ENCODE assay signal across 10 mouse cellular contexts in the genomic region with DNA sequence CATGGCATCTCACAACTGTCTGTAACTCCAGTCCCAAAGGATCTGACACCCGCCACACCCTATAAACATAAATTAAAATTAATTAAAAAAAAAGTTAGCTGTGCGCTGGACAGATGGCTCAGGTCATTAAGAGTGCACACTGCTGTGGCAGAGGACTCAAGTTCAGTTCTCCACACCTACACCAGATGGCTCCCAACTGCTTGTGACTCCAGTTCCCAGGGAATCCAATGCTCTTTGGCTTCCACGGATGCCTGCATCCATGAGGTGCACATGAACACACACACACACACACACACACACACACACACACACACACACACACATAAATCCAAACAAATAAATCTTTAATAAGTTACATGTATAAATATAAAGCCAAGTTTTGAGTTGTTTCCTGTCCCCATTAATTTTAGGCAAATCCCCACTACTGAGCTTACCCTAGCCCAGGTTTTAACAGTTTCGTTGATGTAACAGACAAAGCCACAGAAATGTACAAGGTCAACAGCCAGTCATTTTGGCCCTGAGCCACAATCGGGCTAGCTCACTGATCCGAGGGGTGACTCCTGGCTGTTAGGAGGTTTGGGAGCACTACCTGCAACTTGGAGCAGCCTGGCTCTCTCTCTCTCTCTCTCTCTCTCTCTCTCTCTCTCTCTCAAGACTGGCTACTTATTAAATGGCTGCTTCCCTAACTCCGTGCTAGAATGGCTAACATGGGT. TPM values are rescaled to one million over a fixed set of nuclear protein-coding genes. Genes with fewer than 3 reads are reported as not detected.
DNase-seq lines count a peak whose midpoint lies in the region; ATAC-seq and TF ChIP-seq lines count a peak whose summit lies in the region.
"Had no signal": no experiment of that assay in that cellular context is flagged by ENCODE, and none has a peak within 500 bp of the region (broad histone marks: within the 10 kb centered on the region; RNA-seq: fewer than 3 reads in every experiment).

No protein-coding gene starts in this region.

- no peaks in the 10 kb centered on the region for H3K27me3 ChIP-seq in forebrain, embryonic 12.5 days
- no peaks in the 10 kb centered on the region for H3K27me3 ChIP-seq in forebrain, embryonic 10.5 days (ENCODE audit: poor library complexity, severe bottlenecking)
- H3K27me3 ChIP-seq in kidney, embryonic 15.5 days, result no peaks in the 10 kb centered on the region
- no peaks in the 10 kb centered on the region for H3K27me3 ChIP-seq in midbrain, embryonic 16.5 days (ENCODE audit: control insufficient read depth, insufficient read depth, low read depth, low read length)
- H3K27me3 ChIP-seq: liver, embryonic 12.5 days had no signal

- no peaks in the 10 kb centered on the region for H3K4me1 ChIP-seq in forebrain, embryonic 12.5 days
- H3K4me1 ChIP-seq in forebrain, embryonic 10.5 days, result peaks cover 8% of the 10 kb centered on the region
- peaks cover 17% of the 10 kb centered on the region for H3K4me1 ChIP-seq in kidney, embryonic 15.5 days
- no peaks in the 10 kb centered on the region for H3K4me1 ChIP-seq in midbrain, embryonic 16.5 days (ENCODE audit: control insufficient read depth, insufficient read depth, low read length)

- peak; percentile 16; the same call in 1 of the 2 replicates for TF ChIP-seq CTCF in brain, embryonic 14.5 days (IDR thresholded peaks at IDR 0.05; ENCODE audit: borderline replicate concordance, extremely low read depth, insufficient read depth, insufficient read length)

- no peak overlapping the region for H3K4me3 ChIP-seq in forebrain, embryonic 12.5 days (replicated peaks)
- H3K4me3 ChIP-seq in forebrain, embryonic 10.5 days, result no peak overlapping the region
- H3K4me3 ChIP-seq in kidney, embryonic 15.5 days (replicated peaks), result no peak overlapping the region
- no peak overlapping the region for H3K4me3 ChIP-seq in midbrain, embryonic 16.5 days (ENCODE audit: low read depth, low read length)
- H3K4me3 ChIP-seq: liver, embryonic 12.5 days had no signal

- ATAC-seq in forebrain, embryonic 12.5 days (ENCODE audit: low FRiP score), result 0 out of 2 replicates have a peak, but pooled peaks have one; percentile 39
- peak; percentile 53; the same call in 1 of the 2 replicates for ATAC-seq in kidney, embryonic 15.5 days (replicated peaks; ENCODE audit: low FRiP score)
- ATAC-seq in midbrain, embryonic 16.5 days, result no peak
- ATAC-seq: activated CD4-positive, CD25-positive, alpha-beta regulatory T cell, adult 4 months; liver, embryonic 12.5 days had no signal

- no peak for TF ChIP-seq POLR2A in brain, embryonic 14.5 days (IDR thresholded peaks at IDR 0.05; ENCODE audit: borderline replicate concordance, extremely low read depth, insufficient read depth, insufficient read length, poor library complexity, severe bottlenecking)

- no peaks in the 10 kb centered on the region for H3K9me3 ChIP-seq in forebrain, embryonic 12.5 days
- H3K9me3 ChIP-seq in forebrain, embryonic 10.5 days, result no peaks in the 10 kb centered on the region
- no peaks in the 10 kb centered on the region for H3K9me3 ChIP-seq in kidney, embryonic 15.5 days (replicated peaks)
- no peaks in the 10 kb centered on the region for H3K9me3 ChIP-seq in midbrain, embryonic 16.5 days (replicated peaks; ENCODE audit: control insufficient read depth, low read length, poor library complexity, severe bottlenecking)
- H3K9me3 ChIP-seq: liver, embryonic 12.5 days had no signal

- H3K9ac ChIP-seq in forebrain, embryonic 12.5 days, result no peak overlapping the region
- H3K9ac ChIP-seq in kidney, embryonic 15.5 days, result no peak overlapping the region
- H3K9ac ChIP-seq in midbrain, embryonic 16.5 days (ENCODE audit: low read depth, low read length), result no peak overlapping the region
- H3K9ac ChIP-seq: liver, embryonic 12.5 days had no signal

- DNase-seq in forebrain, embryonic 10.5 days (ENCODE audit: extremely low spot score, low spot score), result no peak
- DNase-seq in 416B (ENCODE audit: low read depth), result peak; percentile 66
- DNase-seq in brain, embryonic 14.5 days (ENCODE audit: low read depth), result peak; percentile 55
- no peak for DNase-seq in MN1 (ENCODE audit: low spot score)
- no peak for DNase-seq in spleen, adult 12 weeks (ENCODE audit: low spot score)

- no peak overlapping the region for H3K27ac ChIP-seq in forebrain, embryonic 12.5 days
- no peak overlapping the region for H3K27ac ChIP-seq in forebrain, embryonic 10.5 days
- H3K27ac ChIP-seq in kidney, embryonic 15.5 days, result peak overlapping the region; percentile 46; the same call in 1 of the 2 replicates
- H3K27ac ChIP-seq in midbrain, embryonic 16.5 days (ENCODE audit: low read length), result no peak overlapping the region
- H3K27ac ChIP-seq: liver, embryonic 12.5 days had no signal

- H3K36me3 ChIP-seq in forebrain, embryonic 12.5 days (replicated peaks), result no peaks in the 10 kb centered on the region
- H3K36me3 ChIP-seq in forebrain, embryonic 10.5 days (replicated peaks), result no peaks in the 10 kb centered on the region
- H3K36me3 ChIP-seq in kidney, embryonic 15.5 days, result no peaks in the 10 kb centered on the region
- no peaks in the 10 kb centered on the region for H3K36me3 ChIP-seq in midbrain, embryonic 16.5 days (ENCODE audit: control insufficient read depth, insufficient read depth, low read length)

- 75% methylated on average over 7 of the region's 7 CpGs for WGBS in forebrain, embryonic 12.5 days
- 80% methylated on average over 7 of the region's 7 CpGs for WGBS in forebrain, embryonic 10.5 days
- WGBS in kidney, embryonic 15.5 days, result 48% methylated on average over 7 of the region's 7 CpGs
- WGBS in midbrain, embryonic 16.5 days, result 70% methylated on average over 7 of the region's 7 CpGs

- no peak overlapping the region for H3K4me2 ChIP-seq in forebrain, embryonic 12.5 days
- no peak overlapping the region for H3K4me2 ChIP-seq in kidney, embryonic 15.5 days
- no peak overlapping the region for H3K4me2 ChIP-seq in midbrain, embryonic 16.5 days (ENCODE audit: low read length)
- H3K4me2 ChIP-seq: liver, embryonic 12.5 days had no signal

RNA-seq across cellular contexts. Expression of a gene that starts 8.4 kb away (rescaled TPM):
- polyA plus RNA-seq in forebrain, embryonic 12.5 days (2016; fragmentation: Nextera tagmentation; extraction: Ambion mirVana), result 1.2 and 1.5 TPM in 2 replicates
- not detected in 2 replicates for polyA plus RNA-seq in forebrain, embryonic 10.5 days (2016; fragmentation: Nextera tagmentation; extraction: Ambion mirVana)
- polyA plus RNA-seq in brain, embryonic 14.5 days (2012; rRNA removed), result 6.5 and 8.2 TPM in 2 replicates
- 2.4 and 4.1 TPM in 2 replicates for polyA plus RNA-seq in kidney, embryonic 15.5 days (2015; fragmentation: Nextera tagmentation; extraction: Ambion mirVana)
- 1.8 and 1.9 TPM in 2 replicates for polyA plus RNA-seq in midbrain, embryonic 16.5 days (2015; fragmentation: Nextera tagmentation; extraction: Ambion mirVana)

RNA-seq across cellular contexts. Expression of a gene that starts 10.2 kb away (rescaled TPM):
- polyA plus RNA-seq in forebrain, embryonic 12.5 days (2016; fragmentation: Nextera tagmentation; extraction: Ambion mirVana), result 0.65 and 0.82 TPM in 2 replicates
- polyA plus RNA-seq in forebrain, embryonic 10.5 days (2016; fragmentation: Nextera tagmentation; extraction: Ambion mirVana), result 0.64 and 0.78 TPM in 2 replicates
- 0.26 and 0.36 TPM in 2 replicates for polyA plus RNA-seq in brain, embryonic 14.5 days (2012; rRNA removed)
- polyA plus RNA-seq in kidney, embryonic 15.5 days (2015; fragmentation: Nextera tagmentation; extraction: Ambion mirVana), result 4.2 and 6.9 TPM in 2 replicates
- 0.43 and 0.58 TPM in 2 replicates for polyA plus RNA-seq in midbrain, embryonic 16.5 days (2015; fragmentation: Nextera tagmentation; extraction: Ambion mirVana)

RNA-seq across cellular contexts. Expression of a gene that starts 11.8 kb away (rescaled TPM):
- 0.10 and 0.18 TPM in 2 replicates for polyA plus RNA-seq in forebrain, embryonic 12.5 days (2016; fragmentation: Nextera tagmentation; extraction: Ambion mirVana)
- 0.07 and 0.27 TPM in 2 replicates for polyA plus RNA-seq in forebrain, embryonic 10.5 days (2016; fragmentation: Nextera tagmentation; extraction: Ambion mirVana)
- 0.14 TPM in 2 replicates for polyA plus RNA-seq in brain, embryonic 14.5 days (2012; rRNA removed)
- polyA plus RNA-seq in kidney, embryonic 15.5 days (2015; fragmentation: Nextera tagmentation; extraction: Ambion mirVana), result 5.6 and 5.7 TPM in 2 replicates
- 0.21 TPM in 1 of 2 replicates, not detected in the other for polyA plus RNA-seq in midbrain, embryonic 16.5 days (2015; fragmentation: Nextera tagmentation; extraction: Ambion mirVana)

RNA-seq across cellular contexts. Expression of a gene that starts 33.1 kb away (rescaled TPM):
- polyA plus RNA-seq in forebrain, embryonic 12.5 days (2016; fragmentation: Nextera tagmentation; extraction: Ambion mirVana), result 82.8 and 87.4 TPM in 2 replicates
- 107 TPM in 2 replicates for polyA plus RNA-seq in forebrain, embryonic 10.5 days (2016; fragmentation: Nextera tagmentation; extraction: Ambion mirVana)
- polyA plus RNA-seq in brain, embryonic 14.5 days (2012; rRNA removed), result 24.1 and 32.8 TPM in 2 replicates
- 72.4 and 74.9 TPM in 2 replicates for polyA plus RNA-seq in kidney, embryonic 15.5 days (2015; fragmentation: Nextera tagmentation; extraction: Ambion mirVana)
- polyA plus RNA-seq in midbrain, embryonic 16.5 days (2015; fragmentation: Nextera tagmentation; extraction: Ambion mirVana), result 32.7 and 36.4 TPM in 2 replicates

RNA-seq across cellular contexts. Expression of a gene that starts 33.2 kb away (rescaled TPM):
- polyA plus RNA-seq in forebrain, embryonic 12.5 days (2016; fragmentation: Nextera tagmentation; extraction: Ambion mirVana), result 20.7 and 23.4 TPM in 2 replicates
- polyA plus RNA-seq in forebrain, embryonic 10.5 days (2016; fragmentation: Nextera tagmentation; extraction: Ambion mirVana), result 18.7 and 19.0 TPM in 2 replicates
- polyA plus RNA-seq in brain, embryonic 14.5 days (2012; rRNA removed), result 99.1 and 121 TPM in 2 replicates
- polyA plus RNA-seq in kidney, embryonic 15.5 days (2015; fragmentation: Nextera tagmentation; extraction: Ambion mirVana), result 15.8 and 17.8 TPM in 2 replicates
- 10.7 and 11.1 TPM in 2 replicates for polyA plus RNA-seq in midbrain, embryonic 16.5 days (2015; fragmentation: Nextera tagmentation; extraction: Ambion mirVana)

Comparison
In these comparisons a context has a peak if more than half of its experiments do, and no peak if none do; other contexts are left out.
1. DNase-seq: peak in 416B (single experiment) and brain, embryonic 14.5 days (single experiment); none in forebrain, embryonic 10.5 days (single experiment), MN1 (single experiment) and spleen, adult 12 weeks (single experiment).